Mouse (Mus musculus): ENCODE measurements around the gene Smug1.

Gene Smug1

DNA sequence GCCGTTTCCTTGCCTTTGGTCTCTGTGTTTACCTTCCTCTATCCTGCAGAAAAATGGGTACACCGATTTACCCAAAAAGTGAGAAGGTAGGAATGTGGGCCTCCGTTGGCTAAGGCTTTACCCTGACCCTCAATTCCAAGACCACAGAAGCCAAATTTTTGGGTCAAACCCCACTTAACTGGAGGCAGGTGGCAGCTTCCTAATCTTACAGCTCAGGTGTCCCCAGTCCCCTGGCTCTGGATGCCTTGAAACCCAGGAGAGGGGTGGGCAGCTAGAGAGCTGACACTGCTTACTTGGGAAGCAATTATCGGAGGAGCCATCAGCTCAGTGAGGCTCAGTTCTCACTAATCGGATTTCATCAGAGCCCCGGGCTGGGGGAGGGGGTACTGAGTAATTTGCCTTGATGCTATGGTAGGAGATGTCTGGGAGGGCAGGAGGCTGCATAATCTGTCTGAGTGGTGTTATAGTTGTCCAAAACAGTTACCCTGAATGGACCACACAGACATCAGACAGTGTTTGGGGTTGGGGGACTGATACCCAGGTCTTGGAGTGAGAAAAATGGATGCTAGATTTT, at the start of gene Smug1:
Gene Smug1 (minus strand): TSS at position 51 of the 574 bp plus-strand sequence.
- peak; percentile 82 for DNase-seq (ENCODE audit: low read depth, low spot score)

DNA sequence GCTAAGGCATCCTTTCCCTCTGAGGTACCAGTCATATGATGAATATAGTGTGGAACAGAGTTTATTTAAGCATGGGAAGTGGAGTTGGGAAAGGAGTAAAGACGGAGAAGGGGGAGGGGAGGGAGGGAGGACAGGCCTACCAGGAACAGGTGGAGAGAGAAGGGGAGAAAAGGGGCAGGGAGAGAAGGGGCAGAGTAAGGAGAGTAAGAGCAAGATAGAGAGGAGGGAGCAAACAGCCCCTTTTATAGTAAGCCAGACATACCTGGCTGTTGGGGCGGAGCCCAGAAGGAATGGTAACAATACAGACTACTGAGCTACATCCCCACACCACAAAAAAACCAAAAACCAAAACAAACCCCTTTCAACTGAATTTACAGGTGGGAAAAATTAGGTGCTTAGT, 49.2 kb upstream of the Smug1 start:
- no peak for DNase-seq (ENCODE audit: low read depth, low spot score)

DNA sequence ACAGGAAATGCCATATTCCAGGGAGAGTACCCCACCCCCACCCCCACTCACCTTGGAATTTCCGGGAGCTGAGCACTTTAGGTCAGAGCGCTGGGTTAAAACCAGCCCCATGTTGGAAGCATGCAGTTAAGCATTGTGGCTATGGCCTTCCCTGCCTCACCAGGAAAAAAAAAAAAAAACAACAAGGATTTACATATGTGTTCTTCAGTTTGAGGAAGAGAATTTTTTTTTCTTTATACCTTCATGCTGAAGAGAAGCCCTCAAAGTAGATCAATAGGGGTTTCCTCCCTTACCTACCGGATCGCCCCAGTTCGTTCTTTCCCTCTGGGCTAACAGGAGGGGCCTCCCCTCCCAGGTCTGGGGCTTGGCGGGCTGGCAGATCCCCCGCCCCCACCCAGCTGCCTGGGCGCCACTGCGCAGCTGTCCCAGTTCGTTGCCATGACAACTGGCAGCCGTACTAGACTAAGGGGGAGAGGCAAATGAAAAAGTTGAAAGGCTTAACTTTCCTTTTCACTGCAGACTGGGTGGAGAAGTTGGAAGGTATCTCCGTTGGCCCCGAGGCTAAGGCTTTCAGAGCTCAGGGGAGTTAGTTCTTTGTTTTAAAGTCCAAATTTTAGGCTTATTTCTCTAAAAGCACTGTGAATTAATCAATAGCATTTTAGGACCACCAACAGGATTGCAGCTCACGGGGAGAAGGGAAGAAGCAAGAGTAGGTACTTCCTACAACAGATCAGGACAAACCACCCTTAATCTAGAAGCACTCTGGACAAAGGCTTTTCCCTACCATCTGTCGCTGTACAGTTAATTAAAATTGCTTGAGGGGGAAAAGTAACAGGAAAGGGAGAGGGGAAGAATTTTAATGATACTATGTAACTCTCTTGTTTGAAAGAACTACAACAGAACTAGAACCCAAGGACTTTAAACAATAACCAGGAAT, 48.3 kb upstream of the Smug1 start:
- peak; percentile 49 for DNase-seq (ENCODE audit: low read depth, low spot score)

DNA sequence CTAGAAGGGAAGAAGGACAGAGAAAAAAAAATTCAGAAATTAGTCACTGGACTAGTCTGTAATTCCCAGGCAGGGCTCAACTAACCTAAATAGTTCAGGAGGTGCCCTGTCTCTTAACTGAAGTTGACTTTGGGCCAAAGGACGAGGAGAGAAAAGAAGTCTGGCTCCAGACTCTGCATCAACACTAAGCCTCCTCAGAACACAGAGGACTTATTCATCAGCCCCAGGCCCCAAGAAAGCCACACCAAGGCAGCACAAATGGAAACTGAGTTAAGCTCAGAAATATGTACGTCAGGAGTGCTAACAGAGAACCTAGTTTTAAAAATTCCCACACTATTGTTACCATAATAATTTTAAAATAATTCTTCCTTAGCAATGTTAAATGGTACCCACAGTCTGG, 47.3 kb upstream of the Smug1 start:
- DNase-seq (ENCODE audit: low read depth, low spot score) = no peak

DNA sequence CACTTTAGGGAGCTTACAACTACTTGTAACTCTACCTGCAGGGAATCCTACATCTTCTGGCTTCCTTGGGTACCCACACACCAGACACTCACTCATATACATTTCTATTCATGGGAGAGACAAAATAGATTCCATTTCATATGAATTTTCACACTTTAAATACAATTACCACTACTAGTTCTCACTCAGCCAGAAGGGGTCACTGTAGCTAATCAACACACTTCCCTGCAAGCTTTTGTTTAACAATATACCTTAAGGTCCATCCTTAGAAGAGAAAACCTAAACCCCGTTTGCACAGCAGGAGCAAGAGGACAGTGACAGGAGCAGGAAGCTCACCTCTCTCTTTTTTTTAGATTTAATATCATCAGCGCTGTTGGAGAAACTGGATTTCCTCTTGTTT, 38.3 kb upstream of the Smug1 start:
- no peak for DNase-seq (ENCODE audit: low read depth, low spot score)

DNA sequence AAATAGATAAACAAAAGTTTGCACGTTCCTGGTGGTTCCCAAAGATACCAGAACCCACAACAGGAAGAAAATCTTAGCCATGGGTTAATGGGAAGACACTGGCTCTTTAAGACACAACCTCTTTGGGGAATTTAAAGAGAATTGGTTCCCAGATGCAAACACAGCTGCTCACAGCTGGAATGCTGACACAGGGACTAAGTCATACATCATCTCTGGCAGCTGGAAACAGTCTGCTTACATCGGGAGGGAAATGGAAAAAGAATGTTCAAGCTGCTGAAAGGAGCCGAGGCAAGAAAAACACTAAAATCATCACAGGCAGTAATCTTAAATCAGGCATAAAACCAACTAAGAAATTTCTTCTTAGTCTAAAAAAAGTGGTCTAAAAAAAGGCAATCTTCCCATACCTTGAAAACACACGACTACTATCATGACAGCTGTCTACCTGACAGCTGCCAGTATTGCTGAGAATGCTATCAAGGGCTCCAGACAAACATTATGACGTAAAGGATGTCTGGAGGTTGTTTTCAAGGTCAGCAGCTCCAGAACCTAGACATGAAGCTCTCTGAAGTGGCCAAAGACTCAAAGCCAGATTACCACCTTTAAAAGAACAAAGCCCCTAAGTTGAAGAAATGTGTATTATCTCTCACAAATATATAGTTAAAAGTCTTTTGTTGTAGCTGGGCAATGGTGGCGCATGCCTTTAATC, 35.3 kb upstream of the Smug1 start:
- no peak for DNase-seq (ENCODE audit: low read depth, low spot score)

DNA sequence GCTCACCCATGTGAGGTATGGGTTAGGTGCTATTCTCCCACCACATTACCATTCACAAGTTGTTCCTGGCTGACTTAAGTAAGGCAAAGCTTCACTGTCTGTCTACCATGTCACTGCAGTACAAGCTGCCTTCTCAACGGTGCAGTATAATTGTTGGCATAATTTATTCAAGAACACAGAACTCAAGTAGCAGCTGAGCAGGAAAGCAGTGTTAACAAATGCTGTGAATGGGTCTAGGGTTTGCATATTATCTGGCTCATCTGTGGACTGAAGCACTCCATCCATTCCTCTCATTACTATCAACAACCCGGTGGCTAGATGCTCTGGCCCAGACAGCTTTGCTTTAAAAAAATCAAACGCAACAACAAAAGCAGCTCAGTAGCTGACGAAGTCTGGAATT, 30.9 kb upstream of the Smug1 start:
- no peak for DNase-seq (ENCODE audit: low read depth, low spot score)

DNA sequence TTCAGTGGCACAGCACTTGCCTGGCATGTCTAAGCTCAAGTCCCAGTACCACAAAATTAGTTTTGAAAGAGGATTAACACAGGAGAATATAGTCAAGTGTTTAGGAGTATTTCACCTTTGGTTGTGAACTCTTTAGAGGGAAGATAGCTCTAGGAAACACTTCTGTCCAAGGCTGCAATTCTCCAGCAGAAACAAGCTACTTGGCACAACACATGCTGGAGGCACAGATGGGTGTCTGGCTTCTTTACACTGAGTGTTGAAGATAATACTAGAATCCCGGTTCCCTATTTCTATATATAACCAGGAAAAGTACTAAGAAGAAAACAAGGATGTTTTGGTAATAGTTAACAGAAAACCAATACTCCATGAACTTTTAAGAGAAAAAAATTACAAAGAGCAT, 29.9 kb upstream of the Smug1 start:
- no peak for DNase-seq (ENCODE audit: low read depth, low spot score)

DNA sequence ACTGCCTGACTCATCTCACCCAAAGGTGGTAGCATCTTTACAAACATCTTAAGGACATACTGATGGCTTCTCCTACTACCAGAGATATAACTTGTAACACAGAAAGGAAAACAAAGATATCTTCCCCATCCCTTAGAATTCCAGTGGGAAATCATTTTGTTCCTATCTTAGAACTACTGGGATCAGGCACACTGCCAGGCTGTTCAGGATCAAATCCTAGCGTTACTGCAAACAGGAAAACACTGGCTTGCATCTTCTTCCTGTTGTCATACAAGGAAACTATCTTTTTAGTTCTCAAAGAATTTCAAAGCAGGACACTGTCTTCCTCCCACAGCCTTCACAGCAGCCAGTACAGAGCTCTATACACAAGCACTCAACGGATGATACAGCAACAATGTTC, 26.7 kb upstream of the Smug1 start:
- DNase-seq (ENCODE audit: low read depth, low spot score) = no peak

DNA sequence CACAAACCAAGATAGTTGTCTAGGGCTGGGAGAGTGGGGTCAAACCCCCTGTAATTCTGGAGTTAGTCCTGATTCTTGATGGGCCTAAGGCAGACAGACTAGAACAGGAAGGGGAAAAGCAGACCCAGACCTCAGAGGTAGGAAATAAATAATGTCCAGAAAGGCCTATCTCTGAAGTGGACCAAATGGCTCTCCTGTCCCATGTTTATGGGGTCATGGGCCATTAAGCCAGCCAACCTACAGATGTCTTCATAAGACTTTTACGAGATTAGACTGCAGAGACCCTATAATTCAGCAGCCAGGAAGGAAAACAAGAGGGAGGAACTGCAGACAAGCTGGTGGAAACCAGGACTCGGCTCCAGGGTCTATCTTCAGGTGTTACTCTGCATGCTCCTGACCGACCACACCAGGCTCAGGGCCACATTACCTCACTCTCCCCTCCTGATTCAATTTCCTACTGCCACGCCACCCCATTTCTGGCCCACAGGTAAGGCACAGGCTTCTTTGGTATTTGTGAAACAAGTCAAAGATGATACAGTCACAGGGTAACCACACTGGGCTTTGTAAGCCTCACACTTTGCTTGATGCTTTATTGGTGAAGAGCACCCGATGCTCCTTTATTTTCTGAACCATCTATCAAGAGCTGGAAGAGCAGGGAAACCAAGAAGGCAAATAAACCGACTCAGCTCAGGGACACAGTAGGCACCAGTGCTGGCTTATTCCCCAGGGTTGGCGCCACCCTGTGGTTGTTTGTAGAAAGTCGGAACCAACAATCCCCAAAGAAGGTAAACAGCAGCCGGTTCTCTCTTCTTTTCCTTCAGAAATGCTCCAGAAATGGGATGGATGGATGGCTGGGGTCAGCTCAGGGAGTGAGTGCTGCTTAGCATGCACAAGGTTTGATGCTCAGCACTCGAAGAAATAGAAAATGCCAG, 23.9 kb upstream of the Smug1 start:
- no peak for DNase-seq (ENCODE audit: low read depth, low spot score)

DNA sequence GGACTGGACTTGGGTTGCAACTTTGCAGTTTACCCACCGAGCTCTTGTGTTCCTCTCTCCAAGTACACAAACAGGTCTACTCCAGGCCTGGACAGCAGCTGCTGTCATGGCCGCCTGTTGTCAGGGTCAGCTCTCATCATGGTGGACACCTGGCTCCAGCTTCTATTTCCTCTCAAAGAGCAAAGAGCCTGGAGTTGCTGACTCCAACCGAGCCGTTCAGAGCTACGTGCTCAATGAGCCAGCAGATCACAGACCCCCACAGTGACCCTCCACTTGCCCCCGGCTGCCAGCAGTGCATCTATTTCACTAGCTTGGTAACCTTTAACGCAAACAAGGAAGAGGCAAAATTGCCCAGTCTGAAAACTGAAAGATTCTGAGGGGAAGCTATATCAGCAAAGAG, 23.2 kb upstream of the Smug1 start:
- no peak for DNase-seq (ENCODE audit: low read depth, low spot score)

DNA sequence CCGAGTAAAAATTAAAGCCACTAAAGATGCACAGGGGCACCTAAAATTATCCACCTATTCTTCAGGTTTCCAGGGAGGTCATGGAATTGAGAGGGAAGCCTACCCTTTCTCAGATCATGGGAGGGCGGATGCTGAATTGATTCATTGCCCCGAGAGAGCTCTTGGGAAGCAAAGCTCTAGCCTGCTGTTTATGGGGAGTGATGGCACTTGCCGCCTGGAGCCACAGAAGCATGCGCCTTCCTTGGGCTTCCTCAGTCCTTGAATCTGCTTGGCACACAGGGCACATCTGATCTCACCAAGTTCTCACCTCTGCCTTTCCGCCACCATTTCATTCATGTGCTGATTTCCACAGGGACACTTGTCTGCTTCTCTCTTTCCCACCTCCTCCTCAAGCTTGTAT, 20.9 kb upstream of the Smug1 start:
- DNase-seq (ENCODE audit: low read depth, low spot score) = no peak

DNA sequence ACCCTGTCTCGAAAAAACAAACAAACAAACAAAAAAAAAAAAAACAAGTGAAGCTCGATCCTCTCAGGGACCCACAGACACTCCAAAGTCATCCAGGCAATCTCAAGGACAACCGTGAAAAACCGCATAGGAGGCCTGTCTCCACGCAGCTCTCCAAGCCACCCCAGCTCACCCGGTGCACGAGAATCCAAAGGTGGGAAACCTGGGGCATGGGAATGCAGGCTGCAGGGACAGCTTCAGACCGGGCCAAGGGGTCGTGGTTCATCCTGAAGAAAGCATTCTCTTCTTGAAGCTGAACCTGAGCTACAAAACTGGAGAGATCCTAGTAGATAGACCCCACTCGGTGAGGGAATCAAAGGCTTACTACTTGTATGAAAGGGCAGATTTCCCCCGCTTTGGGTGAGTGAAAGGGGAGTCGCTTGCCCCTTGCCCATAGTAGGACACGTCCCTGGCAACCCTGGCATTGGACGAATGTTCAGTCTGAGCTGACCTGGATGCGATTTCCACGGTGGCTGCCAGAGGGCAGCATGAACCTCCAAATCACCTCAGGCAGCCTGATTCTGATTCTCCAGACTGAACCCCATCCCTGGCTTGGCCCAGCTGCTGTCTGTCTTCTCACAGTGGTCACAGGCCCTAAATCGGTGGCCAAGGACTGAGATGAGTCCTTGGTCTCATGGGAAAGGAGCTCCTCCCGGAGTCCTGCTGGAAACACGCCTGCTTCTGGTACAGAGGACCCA, 18.7 kb upstream of the Smug1 start:
- DNase-seq (ENCODE audit: low read depth, low spot score) = no peak

DNA sequence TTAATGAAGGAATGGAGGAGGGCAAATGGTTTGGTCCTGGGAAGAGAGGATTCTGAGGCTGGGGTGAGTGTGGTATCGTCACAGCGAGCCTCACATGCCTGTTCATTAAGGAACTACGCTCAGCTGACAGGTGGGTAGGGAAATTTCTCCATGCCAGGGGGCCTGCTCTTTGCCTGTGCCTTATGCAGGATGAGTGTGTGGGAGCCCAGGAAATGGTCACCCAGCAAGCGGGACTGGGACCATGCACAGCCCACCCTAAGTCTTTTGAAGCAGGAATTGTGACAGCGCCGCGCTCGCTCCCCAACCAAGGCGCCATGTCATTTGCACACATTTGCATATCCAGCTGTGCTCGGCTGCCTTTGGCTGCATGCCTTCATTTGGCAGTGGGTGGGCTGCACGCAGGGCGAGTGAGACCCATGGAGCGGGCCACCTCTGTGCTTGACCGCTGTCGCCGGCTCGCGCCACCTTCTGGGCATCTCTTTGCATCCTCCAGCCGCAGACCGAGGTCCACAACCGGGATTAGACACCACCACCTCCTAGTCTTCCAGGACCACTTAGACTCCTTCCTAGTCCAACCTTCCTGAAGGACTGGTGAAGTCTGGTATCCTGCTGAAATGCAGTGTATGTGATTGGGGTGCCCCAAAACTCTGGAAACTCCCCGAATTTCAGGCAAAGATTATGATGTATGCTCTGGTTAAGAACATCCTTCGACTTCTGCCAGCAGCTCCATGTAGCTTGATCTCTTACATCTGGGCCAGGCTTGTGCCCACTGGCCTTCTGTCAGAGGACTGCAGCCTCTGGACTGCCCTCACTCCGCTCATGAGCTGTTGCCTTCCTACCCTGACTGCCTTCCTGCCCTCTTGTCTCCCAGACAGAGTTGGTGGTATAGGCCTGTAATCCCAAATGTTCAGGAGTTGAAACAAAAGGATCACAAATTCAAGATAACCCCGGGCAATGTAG, 17.0 kb upstream of the Smug1 start:
- DNase-seq (ENCODE audit: low read depth, low spot score) = no peak

DNA sequence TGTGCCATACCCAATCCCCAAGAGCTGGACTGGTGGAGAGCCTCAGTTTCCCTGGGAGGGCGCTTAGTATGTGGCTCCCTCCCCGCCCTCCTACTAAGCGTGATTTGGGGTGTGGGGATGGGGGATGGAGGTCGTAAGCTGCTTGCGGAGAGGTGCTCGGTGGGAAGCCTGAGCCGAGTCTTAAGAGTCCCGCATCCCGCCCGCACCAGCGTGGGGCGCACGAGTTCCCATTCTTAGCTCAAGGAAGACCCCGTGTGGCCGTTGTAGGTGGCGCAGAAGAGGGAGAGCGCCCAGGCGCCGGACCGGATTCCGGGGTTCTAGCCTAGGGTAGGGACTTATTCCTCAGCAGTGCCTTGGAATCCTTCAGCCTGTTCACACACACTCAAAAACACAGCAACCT, 16.2 kb upstream of the Smug1 start:
- no peak for DNase-seq (ENCODE audit: low read depth, low spot score)

DNA sequence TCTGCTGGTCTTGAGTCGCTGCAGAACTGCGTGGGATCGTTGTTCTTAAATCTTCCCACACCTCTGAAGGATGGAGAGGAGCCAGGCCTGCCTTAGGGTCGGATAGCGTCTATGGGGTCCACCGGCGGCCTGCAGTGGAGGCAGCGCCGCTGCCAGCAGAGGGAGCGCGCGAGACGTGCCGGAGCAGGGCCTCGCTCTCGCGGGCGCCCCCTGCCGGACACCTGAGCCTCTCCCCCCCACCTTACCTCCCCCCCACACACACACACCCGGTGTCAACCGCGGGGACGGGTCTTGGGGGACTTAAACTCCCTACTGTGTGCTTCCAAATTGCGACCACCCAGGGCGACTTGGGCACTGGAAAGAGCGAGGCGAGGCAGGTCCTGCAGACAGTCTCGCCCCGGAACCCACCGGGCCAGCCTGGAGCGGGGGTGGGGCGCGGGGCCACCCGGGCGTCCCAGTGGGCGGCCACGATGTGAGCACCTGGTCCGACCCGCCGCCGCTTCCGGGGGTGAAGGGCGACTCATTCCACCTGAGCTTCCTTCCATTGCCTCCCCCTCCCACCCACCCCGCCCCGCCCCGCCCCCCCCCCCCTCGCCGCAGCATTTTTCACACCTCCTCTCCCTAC, 15.4 kb upstream of the Smug1 start:
- DNase-seq (ENCODE audit: low read depth, low spot score) = peak; percentile 62

DNA sequence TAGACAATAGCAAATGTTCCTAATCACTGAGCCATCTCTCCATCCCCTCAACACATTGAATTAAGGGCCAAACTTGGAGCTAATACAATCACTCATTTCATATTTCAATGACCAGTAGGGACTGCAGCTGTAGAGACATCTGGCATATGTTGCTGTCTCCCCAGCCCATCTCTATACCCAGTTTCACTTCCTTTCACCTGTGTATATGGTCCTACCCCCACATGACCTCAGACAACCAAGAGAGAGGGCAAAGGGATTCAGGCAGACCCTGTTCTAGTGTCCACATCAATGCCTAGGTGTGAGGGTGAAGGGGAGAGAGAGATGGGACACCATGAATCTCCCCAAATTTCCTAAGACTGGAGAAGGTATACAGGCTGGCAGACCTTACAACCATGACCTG, 13.5 kb upstream of the Smug1 start:
- DNase-seq (ENCODE audit: low read depth, low spot score) = no peak

DNA sequence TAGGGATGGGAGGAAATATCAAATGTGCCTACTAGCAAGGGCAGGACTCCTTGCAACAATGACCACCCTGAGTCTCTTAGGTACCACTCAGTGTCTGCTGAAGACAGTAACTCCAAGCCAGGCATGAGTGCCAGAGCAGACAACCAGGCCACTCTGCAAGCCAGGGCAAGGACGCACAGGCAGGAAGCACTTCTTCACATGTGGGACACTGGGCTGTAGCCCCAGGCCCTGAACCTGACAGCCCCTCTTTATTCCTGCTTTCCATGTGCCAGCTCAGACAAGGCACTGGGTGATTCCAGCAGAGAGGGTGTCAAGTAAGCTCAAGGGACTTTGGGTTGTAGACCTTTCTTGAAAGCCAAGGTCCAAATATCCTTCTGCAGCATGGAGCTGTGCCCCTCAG, 11.9 kb upstream of the Smug1 start:
- DNase-seq (ENCODE audit: low read depth, low spot score) = no peak

DNA sequence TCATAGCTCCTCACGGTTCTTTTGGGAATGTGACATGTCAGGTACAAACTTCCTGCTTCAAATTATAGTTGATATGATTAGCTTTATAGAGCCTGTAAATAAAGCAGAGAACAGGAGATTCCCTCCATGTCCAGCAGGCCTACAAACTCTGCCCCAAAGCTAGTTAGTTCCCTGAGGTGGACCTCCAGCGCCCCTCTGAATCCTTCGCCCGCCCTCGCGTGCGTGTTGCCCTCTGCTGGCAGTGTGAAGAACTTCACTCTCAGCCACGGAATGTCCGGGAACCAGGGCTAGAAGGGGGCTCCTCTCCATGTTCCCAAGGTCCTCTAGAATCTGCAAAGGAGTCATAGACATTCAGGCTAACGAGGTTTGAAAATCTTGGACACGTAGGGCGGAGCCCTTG, 11.2 kb upstream of the Smug1 start:
- no peak for DNase-seq (ENCODE audit: low read depth, low spot score)
